Mouse (Mus musculus) common myeloid progenitor, adult 5-6 weeks (primary cell): Measurements from ENCODE around the gene AA792892. TPM values are rescaled to one million over a fixed set of nuclear protein-coding genes. Genes with fewer than 3 reads are reported as not detected.
"Not testable (repeated sequence)": the region's sequence is repeated elsewhere in the genome, so short reads cannot be mapped to it uniquely, and the experiment has no call there.

Experiments used
- ATAC-seq: replicated peaks from 2 replicates; pipeline ENCODE4 v1.8.0; 2016; ENCODE audit warnings: low read depth, mild to moderate bottlenecking, moderate TSS enrichment, inconsistent platforms; ENCODE audit not compliant: poor library complexity, severe bottlenecking
- total RNA-seq: library from RNA; stranded (forward); fragments of 200-1000, 187-1606 nt; gene quantifications from 2 replicates; pipeline ENCODE4 v1.2.3, GENCODE M21; 2017

Gene AA792892
- not detected in 2 replicates for total RNA-seq

DNA sequence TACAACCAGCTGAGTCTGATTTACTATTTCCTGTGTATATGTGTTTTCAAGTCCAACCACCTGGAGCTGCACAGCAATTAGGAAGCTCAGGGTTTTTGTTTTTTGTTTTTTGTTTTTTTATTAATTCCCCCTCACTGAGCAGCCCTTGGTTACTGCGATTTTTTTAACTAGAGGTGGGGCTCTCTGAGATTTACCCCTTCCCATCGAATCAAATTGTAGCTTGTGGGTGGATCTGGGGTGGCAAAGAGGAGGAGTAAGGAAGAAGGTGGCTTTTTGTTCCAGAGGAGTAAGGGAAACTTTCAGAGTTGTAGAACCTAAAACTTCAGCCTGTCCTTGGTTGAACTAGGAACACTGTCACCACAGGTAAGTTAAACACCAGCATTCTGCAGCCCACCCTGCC is at the start of gene AA792892:
Gene AA792892, plus strand, starts transcription at position 301 of the 400 bp plus-strand sequence.
- not testable (repeated sequence) for ATAC-seq

- ATAC-seq: not testable (repeated sequence)
Observed at GRCm38 (mm10) chr5:94306696-94307095, 32.9 kb upstream of the AA792892 start, which contains the start of gene A430089I19Rik. TSS of gene A430089I19Rik (minus strand) at chr5:94306796.

DNA sequence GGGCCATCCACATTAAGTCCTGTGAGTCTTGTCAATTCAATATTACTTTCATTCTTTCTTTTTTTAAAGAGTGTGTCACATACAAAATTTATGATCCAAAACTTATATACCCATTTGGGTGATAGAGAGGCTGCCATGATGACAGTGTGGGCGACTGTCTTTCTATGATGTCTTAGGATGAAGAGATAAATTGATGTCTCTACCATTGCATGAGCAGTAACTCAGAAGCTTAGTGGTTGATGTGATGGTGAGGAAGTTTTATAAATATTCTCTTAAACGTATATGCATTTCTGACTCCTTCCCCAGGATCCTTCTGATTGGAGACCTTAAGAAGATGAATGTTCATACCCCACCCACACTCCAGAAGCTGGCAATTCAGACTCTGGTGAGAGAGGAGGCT is 25.4 kb upstream of the AA792892 start, which contains the start of gene Gm6502:
Gene Gm6502, plus strand, starts transcription at position 301 of the 400 bp plus-strand sequence.
- not testable (repeated sequence) for ATAC-seq

Other genes with a start within 250 kb of the AA792892 start
- not detected in 2 replicates for gene Gm3106, start 121.7 kb upstream of the AA792892 start, total RNA-seq
- gene A430089I19Rik, start 33.0 kb upstream of the AA792892 start, total RNA-seq: not detected in 2 replicates
- not detected in 2 replicates for gene Gm6502, start 25.3 kb upstream of the AA792892 start, total RNA-seq
- not detected in 2 replicates for gene Gm7682, start 106.0 kb downstream of the AA792892 start, total RNA-seq
- not detected in 2 replicates for gene Gm3139, start 186.5 kb downstream of the AA792892 start, total RNA-seq